Mouse (Mus musculus): ENCODE measurements around the gene Lrrc8b. TPM values are rescaled to one million over a fixed set of nuclear protein-coding genes. Genes with fewer than 3 reads are reported as not detected.

Gene Lrrc8b
- polyA plus RNA-seq, 1 experiment from 2014 or later, result 8.9 TPM

DNA sequence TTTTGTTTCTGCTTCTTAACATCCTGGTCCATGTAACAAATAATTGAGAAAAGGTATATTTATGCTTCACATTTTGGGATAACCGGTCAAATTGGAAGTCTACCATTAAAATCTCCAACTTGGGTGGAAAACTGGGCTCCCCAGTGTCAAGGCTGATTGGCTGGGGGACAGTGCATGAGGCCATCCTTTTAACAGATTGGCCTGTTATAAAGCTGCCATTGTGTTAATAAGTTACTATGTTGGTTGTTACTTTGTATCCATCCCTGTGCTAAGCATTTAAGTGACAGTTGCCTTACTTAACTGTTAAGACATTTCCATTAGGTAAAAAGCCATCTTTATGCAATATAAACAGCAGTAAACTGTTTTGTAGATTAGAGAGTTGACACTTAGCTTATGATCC lies 45.5 kb downstream of the Lrrc8b start:
- ATAC-seq, result no peak
- H3K4me1 ChIP-seq, result no peaks in the 10 kb centered on the region
- no peak overlapping the region for H3K4me2 ChIP-seq
- H3K27ac ChIP-seq, result no peak overlapping the region
- no peak overlapping the region for H3K9ac ChIP-seq
- H3K9me3 ChIP-seq (replicated peaks), result no peaks in the 10 kb centered on the region
- 94% methylated on average over 1 of the region's 1 CpGs for WGBS
- no peak overlapping the region for H3K4me3 ChIP-seq
- no peaks in the 10 kb centered on the region for H3K27me3 ChIP-seq
- H3K36me3 ChIP-seq (ENCODE audit: poor library complexity, severe bottlenecking), result peaks cover 5% of the 10 kb centered on the region; the same call in 1 of the 2 replicates

DNA sequence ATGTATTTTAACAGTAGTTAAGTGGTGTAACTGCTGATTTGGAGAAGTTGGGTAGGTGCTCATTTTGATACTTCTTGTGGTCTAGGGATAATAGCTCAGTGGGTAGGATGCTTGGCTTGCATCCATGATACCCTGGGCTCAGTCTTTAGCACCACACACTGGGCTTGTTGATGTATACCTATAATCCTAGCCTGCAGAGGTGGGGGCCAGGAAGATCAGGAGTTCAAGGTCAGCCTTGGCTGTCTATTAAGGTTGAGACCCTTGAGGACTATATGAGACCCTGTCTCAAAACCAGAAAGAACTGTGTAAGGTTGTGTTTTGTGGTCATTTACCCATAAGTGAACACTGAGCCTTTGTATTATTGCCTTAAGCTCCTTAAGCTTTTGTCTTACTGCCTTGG lies 49.1 kb downstream of the Lrrc8b start:
- no peak overlapping the region for H3K4me2 ChIP-seq
- H3K27me3 ChIP-seq, result no peaks in the 10 kb centered on the region
- peaks cover 5% of the 10 kb centered on the region; the same call in 1 of the 2 replicates for H3K36me3 ChIP-seq (ENCODE audit: poor library complexity, severe bottlenecking)
- no peaks in the 10 kb centered on the region for H3K4me1 ChIP-seq
- no peak for ATAC-seq
- H3K9ac ChIP-seq, result no peak overlapping the region
- no peaks in the 10 kb centered on the region for H3K9me3 ChIP-seq (replicated peaks)
- H3K4me3 ChIP-seq, result no peak overlapping the region
- no peak overlapping the region for H3K27ac ChIP-seq

DNA sequence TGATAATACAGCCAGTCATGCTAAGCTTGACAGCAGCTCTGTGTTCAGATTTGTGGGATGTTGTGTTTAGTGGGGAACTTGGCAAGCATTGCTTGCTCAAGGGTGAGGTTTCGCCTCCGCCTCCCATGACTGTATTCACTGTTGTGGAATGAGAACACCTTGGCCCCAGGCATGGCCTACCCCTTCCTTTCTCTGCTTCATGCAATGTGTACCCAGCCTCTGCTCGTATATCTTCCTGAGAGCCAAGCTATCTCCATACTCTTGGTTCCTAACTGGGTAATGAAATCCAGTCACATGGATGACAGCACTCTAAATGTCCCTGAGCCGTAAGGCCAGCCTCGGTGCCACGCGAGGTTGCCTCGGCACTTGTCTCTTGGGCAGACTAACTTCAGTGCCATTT lies 50.0 kb downstream of the Lrrc8b start:
- no peaks in the 10 kb centered on the region for H3K4me1 ChIP-seq
- no peak for ATAC-seq
- no peak overlapping the region for H3K4me3 ChIP-seq
- H3K9me3 ChIP-seq (replicated peaks), result no peaks in the 10 kb centered on the region
- 96% methylated on average over 8 of the region's 8 CpGs for WGBS
- no peaks in the 10 kb centered on the region for H3K27me3 ChIP-seq
- H3K9ac ChIP-seq, result no peak overlapping the region
- H3K36me3 ChIP-seq (ENCODE audit: poor library complexity, severe bottlenecking), result peaks cover 5% of the 10 kb centered on the region; the same call in 1 of the 2 replicates
- no peak overlapping the region for H3K4me2 ChIP-seq
- no peak overlapping the region for H3K27ac ChIP-seq

DNA sequence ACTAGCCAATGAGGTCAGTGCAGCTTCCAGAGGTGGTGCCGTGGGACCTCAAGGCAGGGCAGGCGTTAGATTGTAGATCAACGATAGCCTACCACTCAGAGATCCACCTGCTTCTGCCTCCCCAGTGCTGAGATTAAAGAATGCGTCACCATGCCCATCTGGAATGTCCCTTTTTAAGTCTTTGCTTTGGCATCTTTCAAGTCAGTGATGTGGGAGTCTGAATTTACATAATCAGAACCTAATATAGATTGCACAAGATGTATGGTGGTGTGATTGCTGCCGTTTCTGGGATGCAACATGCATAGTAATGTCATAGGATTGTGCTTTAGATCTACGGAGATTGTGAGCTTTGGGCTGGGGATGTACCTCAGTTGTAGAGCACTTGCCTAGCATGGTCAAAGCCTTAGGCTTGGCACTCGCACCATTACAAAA lies 50.9 kb downstream of the Lrrc8b start:
- Histone ChIP-seq H3K36me3 (ENCODE audit: poor library complexity, severe bottlenecking) (peaks cover 5% of the 10 kb centered on the region; the same call in 1 of the 2 replicates), H3K4me2 (no peak overlapping the region), H3K4me3 (no peak overlapping the region), H3K4me1 (no peaks in the 10 kb centered on the region), H3K27ac (no peak overlapping the region), H3K9me3 (replicated peaks) (no peaks in the 10 kb centered on the region), H3K9ac (no peak overlapping the region), H3K27me3 (no peaks in the 10 kb centered on the region)
- no peak for ATAC-seq
- WGBS, result 93% methylated on average over 7 of the region's 7 CpGs

DNA sequence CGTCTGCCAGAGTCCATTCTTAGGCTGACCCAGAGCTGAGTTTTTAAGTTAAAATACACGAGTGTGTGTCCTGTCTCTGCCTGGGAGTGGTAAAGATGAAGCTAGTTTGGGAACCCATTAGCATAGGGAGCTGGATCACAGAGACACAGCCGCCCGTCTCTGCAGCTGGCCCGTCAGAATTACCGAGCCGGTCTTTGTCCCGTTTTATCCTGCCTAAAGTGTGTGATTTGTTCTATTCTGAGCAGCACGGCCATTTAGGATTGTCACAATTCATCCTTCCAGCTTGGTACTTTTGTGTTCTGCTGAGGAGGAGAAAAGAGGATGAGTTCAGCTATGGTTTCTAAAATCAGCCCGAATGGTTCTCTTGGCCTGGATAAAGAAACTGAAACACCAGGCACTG lies 51.7 kb downstream of the Lrrc8b start:
- ATAC-seq, result no peak
- peaks cover 5% of the 10 kb centered on the region; the same call in 1 of the 2 replicates for H3K36me3 ChIP-seq (ENCODE audit: poor library complexity, severe bottlenecking)
- 79% methylated on average over 10 of the region's 10 CpGs for WGBS
- no peak overlapping the region for H3K4me3 ChIP-seq
- no peaks in the 10 kb centered on the region for H3K27me3 ChIP-seq
- H3K27ac ChIP-seq, result no peak overlapping the region
- H3K9me3 ChIP-seq (replicated peaks), result no peaks in the 10 kb centered on the region
- no peak overlapping the region for H3K4me2 ChIP-seq
- no peaks in the 10 kb centered on the region for H3K4me1 ChIP-seq
- no peak overlapping the region for H3K9ac ChIP-seq

DNA sequence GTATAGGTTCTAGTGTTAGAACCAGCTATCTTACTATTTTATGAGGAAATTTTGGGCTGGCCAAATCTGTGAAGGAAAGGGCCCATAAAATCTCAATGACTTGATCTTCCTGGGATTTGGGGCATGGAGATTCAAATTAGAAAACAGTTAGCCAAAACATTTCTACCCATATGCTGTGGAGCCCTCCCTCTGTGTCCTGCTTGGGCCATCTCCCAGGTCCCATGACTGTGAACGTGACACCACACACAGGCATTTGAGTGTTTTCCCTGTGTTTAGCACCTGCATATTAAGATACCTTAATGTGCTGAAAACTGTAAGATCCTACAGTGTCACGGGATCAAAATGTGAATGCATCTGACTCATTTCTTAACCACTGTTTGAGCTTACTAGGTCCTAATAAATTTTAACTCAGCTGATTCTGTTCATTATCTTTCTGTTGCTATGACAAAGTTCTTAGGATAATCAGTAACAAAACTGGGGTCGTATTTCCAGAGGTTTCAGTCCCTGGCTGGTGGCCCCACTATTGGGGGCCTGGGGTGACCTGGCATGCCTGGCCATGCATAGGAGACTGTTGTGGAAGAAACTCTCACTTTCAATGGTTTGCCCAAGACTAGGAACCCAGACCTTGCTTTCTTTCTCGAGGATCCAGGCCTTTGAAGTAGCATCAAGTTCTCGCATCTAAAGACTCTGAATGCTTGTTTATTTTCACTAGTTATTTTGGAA lies 57.6 kb downstream of the Lrrc8b start:
- Histone ChIP-seq H3K36me3 (ENCODE audit: poor library complexity, severe bottlenecking) (no peaks in the 10 kb centered on the region; the same call in 1 of the 2 replicates), H3K27me3 (no peaks in the 10 kb centered on the region), H3K4me2 (no peak overlapping the region), H3K4me1 (no peaks in the 10 kb centered on the region), H3K9me3 (replicated peaks) (no peaks in the 10 kb centered on the region), H3K27ac (no peak overlapping the region), H3K4me3 (no peak overlapping the region), H3K9ac (no peak overlapping the region)
- no peak for ATAC-seq
- WGBS, result 79% methylated on average over 5 of the region's 5 CpGs

DNA sequence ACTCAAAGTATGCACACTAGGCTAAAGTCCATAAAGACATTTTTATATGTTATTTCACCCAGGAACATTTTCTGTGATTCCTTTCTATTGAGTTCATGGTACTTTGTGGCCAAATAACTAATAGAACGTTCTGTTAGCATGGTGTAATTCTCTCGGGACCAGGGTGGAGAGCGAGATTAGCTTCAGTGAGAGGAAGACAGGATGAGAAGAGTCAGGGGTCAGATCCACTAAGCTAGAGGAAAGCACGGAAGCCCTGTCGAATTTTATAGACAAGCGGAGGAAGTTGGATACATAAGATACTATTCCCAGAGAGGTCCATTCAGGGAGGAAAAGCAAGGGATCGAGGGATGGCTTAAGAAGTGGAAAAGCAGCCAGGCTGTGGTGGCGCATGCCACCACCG lies 62.0 kb downstream of the Lrrc8b start:
- H3K4me3 ChIP-seq, result no peak overlapping the region
- H3K4me1 ChIP-seq, result no peaks in the 10 kb centered on the region
- WGBS, result 95% methylated on average over 9 of the region's 9 CpGs
- H3K27ac ChIP-seq, result no peak overlapping the region
- no peak overlapping the region for H3K4me2 ChIP-seq
- no peaks in the 10 kb centered on the region for H3K27me3 ChIP-seq
- ATAC-seq, result no peak
- H3K9me3 ChIP-seq (replicated peaks), result no peaks in the 10 kb centered on the region
- no peak overlapping the region for H3K9ac ChIP-seq
- H3K36me3 ChIP-seq (ENCODE audit: poor library complexity, severe bottlenecking), result peaks cover 33% of the 10 kb centered on the region

DNA sequence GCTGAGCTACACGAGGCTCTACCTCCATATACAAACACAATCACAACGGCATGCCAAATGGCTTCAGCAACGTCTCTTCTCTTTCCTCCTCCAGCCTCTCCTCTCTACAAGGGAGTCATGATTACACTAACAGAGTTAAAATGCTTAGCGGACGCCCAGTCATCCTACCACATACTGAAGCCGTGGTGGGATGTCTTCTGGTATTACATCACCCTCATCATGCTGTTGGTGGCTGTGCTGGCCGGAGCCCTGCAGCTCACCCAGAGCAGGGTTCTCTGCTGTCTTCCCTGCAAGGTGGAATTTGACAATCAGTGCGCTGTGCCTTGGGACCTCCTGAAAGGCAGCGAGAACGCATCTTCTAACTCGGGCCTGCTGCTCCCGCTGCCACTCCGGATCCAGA lies 64.1 kb downstream of the Lrrc8b start:
- no peak overlapping the region for H3K27ac ChIP-seq
- H3K9me3 ChIP-seq (replicated peaks), result no peaks in the 10 kb centered on the region
- H3K4me2 ChIP-seq, result no peak overlapping the region
- no peak overlapping the region for H3K4me3 ChIP-seq
- ATAC-seq, result no peak
- no peaks in the 10 kb centered on the region for H3K4me1 ChIP-seq
- H3K27me3 ChIP-seq, result no peaks in the 10 kb centered on the region
- H3K36me3 ChIP-seq (ENCODE audit: poor library complexity, severe bottlenecking), result peaks cover 48% of the 10 kb centered on the region
- no peak overlapping the region for H3K9ac ChIP-seq
- WGBS, result 89% methylated on average over 13 of the region's 13 CpGs

DNA sequence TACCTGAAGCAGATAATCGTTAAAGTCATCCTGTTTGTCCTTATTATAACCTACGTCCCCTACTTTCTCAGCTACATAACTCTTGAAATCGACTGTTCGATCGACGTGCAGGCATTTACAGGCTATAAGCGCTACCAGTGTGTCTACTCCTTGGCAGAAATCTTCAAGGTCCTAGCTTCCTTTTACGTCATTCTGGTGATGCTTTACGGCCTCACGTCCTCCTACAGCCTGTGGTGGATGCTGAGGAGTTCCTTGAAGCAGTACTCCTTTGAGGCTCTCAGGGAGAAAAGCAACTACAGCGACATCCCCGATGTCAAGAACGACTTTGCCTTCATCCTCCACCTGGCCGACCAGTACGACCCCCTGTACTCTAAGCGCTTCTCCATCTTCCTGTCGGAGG lies 65.0 kb downstream of the Lrrc8b start:
- no peak overlapping the region for H3K4me3 ChIP-seq
- H3K4me1 ChIP-seq, result no peaks in the 10 kb centered on the region
- no peak overlapping the region for H3K9ac ChIP-seq
- ATAC-seq, result no peak
- no peaks in the 10 kb centered on the region for H3K27me3 ChIP-seq
- H3K27ac ChIP-seq, result no peak overlapping the region
- 97% methylated on average over 17 of the region's 17 CpGs for WGBS
- H3K36me3 ChIP-seq (ENCODE audit: poor library complexity, severe bottlenecking), result peaks cover 48% of the 10 kb centered on the region
- no peak overlapping the region for H3K4me2 ChIP-seq
- no peaks in the 10 kb centered on the region for H3K9me3 ChIP-seq (replicated peaks)

DNA sequence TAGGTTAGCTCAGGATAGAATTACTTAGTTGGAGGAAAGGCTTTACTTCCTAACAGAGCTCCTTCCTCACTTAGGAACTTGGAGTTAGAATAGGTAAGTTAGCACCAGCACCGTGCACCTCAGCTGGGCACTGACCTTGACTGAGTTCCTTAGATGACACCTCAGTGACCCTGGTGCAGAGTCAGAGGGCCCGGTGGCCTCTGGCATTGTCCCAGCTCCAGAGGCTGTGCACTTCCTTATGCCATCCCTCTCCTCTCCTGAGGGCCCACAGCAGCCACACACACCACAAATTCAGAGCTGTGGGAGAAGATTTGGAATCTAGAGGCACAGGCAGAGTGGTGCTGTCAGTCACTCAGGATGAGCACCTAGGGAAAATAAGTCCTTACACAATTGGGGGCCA lies 68.1 kb downstream of the Lrrc8b start:
- 86% methylated on average over 2 of the region's 2 CpGs for WGBS
- Histone ChIP-seq H3K27ac (no peak overlapping the region), H3K4me2 (no peak overlapping the region), H3K4me3 (no peak overlapping the region), H3K27me3 (no peaks in the 10 kb centered on the region), H3K36me3 (ENCODE audit: poor library complexity, severe bottlenecking) (peaks cover 62% of the 10 kb centered on the region), H3K9ac (no peak overlapping the region), H3K9me3 (replicated peaks) (no peaks in the 10 kb centered on the region; the same call in 1 of the 2 replicates), H3K4me1 (no peaks in the 10 kb centered on the region)
- no peak for ATAC-seq

DNA sequence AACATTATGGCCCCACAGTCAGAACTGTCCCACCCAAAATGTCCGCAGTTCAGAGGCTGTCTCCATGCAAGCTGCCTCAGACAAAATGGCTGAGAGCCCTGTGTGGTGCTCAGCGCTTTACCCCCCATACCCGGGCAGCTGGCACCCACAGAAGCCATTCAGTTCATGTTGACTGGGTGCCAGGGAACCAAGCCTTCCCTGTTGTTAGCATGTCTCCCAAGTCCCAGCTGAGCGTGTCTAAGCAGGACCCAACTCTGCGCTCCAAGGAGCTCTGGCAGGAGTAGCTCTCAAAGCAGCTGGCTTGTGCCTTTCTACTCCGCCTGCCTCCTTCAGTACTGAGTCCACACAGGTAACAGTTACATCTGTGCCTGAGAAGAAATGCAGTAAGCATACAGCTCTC lies 68.7 kb downstream of the Lrrc8b start:
- Histone ChIP-seq H3K4me3 (no peak overlapping the region), H3K36me3 (ENCODE audit: poor library complexity, severe bottlenecking) (peaks cover 58% of the 10 kb centered on the region), H3K4me1 (no peaks in the 10 kb centered on the region), H3K9me3 (replicated peaks) (no peaks in the 10 kb centered on the region; the same call in 1 of the 2 replicates), H3K27me3 (no peaks in the 10 kb centered on the region), H3K4me2 (no peak overlapping the region), H3K9ac (no peak overlapping the region), H3K27ac (no peak overlapping the region)
- 82% methylated on average over 6 of the region's 6 CpGs for WGBS
- ATAC-seq, result peak; percentile 27; the same call in 1 of the 2 replicates

DNA sequence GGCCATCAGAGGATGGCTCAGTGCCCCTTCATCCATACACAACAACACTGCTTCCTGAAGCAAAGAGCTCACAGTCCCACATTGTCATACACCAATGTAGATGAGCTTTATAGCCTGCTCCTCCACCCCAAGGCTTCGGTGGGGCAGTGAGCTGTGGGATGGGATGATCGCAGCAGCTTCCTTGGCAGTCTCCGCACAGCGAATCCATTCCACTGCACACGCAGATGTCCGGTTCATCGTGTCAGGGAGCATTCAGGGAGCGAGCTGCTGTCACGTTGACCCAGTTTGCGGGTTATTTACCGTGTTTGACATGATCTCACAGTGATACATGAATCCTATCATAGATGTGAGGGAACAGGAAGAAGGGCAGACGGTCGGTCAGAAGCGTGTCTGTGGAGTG lies 69.3 kb downstream of the Lrrc8b start:
- Histone ChIP-seq H3K9me3 (replicated peaks) (no peaks in the 10 kb centered on the region; the same call in 1 of the 2 replicates), H3K4me1 (no peaks in the 10 kb centered on the region), H3K27ac (no peak overlapping the region), H3K36me3 (ENCODE audit: poor library complexity, severe bottlenecking) (peaks cover 51% of the 10 kb centered on the region), H3K27me3 (no peaks in the 10 kb centered on the region), H3K4me2 (no peak overlapping the region), H3K4me3 (no peak overlapping the region), H3K9ac (no peak overlapping the region)
- no peak for ATAC-seq
- 94% methylated on average over 14 of the region's 14 CpGs for WGBS

DNA sequence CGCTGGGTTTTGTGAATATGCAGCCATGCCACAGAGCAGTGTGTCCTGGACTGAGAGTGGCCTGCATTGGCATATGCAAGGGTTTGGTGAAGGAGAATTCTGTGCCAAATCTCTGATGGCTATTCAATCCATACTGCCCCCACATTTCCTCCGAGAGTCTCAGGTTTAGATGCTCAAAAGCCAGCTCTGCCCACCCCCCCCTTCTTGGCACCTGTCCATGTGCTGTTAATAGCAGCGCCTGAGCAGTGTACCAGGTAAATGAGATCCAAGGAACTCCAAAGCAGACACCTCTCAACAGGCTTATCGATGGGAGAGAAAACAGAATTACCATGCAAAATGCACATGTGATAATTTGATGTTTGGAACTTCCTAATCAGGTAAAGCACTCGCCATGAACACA lies 74.6 kb downstream of the Lrrc8b start:
- WGBS, result 73% methylated on average over 5 of the region's 5 CpGs
- H3K4me3 ChIP-seq, result no peak overlapping the region
- ATAC-seq, result no peak
- peaks cover 14% of the 10 kb centered on the region; the same call in 1 of the 2 replicates for H3K36me3 ChIP-seq (ENCODE audit: poor library complexity, severe bottlenecking)
- no peaks in the 10 kb centered on the region; the same call in 1 of the 2 replicates for H3K9me3 ChIP-seq (replicated peaks)
- peaks cover 17% of the 10 kb centered on the region; the same call in 1 of the 2 replicates for H3K27me3 ChIP-seq
- H3K9ac ChIP-seq, result no peak overlapping the region
- H3K4me1 ChIP-seq, result peaks cover 40% of the 10 kb centered on the region
- H3K4me2 ChIP-seq, result no peak overlapping the region
- H3K27ac ChIP-seq, result no peak overlapping the region

Measured in forebrain, embryonic 13.5 days (tissue).